Mouse (Mus musculus) bone marrow macrophage, adult 2 months (primary cell): ENCODE data around the gene Rtkn2. TPM values are rescaled to one million over a fixed set of nuclear protein-coding genes. Genes with fewer than 3 reads are reported as not detected.
"Not testable (repeated sequence)": the region's sequence is repeated elsewhere in the genome, so short reads cannot be mapped to it uniquely, and the experiment has no call there.

Experiments
- H3K27ac ChIP-seq: 2 replicates; pipeline ENCODE4 v1.5.1; 2012; ENCODE audit warnings: low read depth, low read length; ENCODE audit not compliant: insufficient read depth
- H3K4me1 ChIP-seq: 2 replicates; pipeline ENCODE4 v1.6.1; 2012; ENCODE audit warnings: low read length; ENCODE audit not compliant: control insufficient read depth, insufficient read depth
- H3K4me3 ChIP-seq: 2 replicates; pipeline ENCODE4 v1.5.1; 2012; ENCODE audit warnings: mild to moderate bottlenecking, low read length, moderate library complexity; ENCODE audit not compliant: insufficient read depth
- CTCF ChIP-seq: IDR thresholded peaks from 2 replicates; pipeline ENCODE4 v1.5.1; 2012; ENCODE audit warnings: low read depth, mild to moderate bottlenecking, low read length, moderate library complexity
- POLR2A ChIP-seq: IDR thresholded peaks from 2 replicates; pipeline ENCODE4 v1.6.1; 2012; ENCODE audit warnings: mild to moderate bottlenecking, low read depth, low read length, borderline replicate concordance
- polyA plus RNA-seq: library from polyadenylated mRNA; stranded (reverse); fragments of >200 nt; gene quantifications from 2 replicates; pipeline ENCODE4 v1.2.4, GENCODE M21; 2012; ENCODE audit not compliant: missing spikeins, insufficient read depth, insufficient read length

Gene Rtkn2
- polyA plus RNA-seq, 1 experiment = 1.7 TPM

- H3K27ac ChIP-seq = no peak overlapping the region
- no peak overlapping the region for H3K4me3 ChIP-seq
- peaks cover 8% of the 10 kb centered on the region for H3K4me1 ChIP-seq
- TF ChIP-seq POLR2A = no peak
- no peak for TF ChIP-seq CTCF
Observed at GRCm38 (mm10) chr10:68087722-68088121, 108.4 kb downstream of the Rtkn2 start.

- H3K4me1 ChIP-seq = peaks cover 8% of the 10 kb centered on the region
- TF ChIP-seq CTCF (peak; percentile 51), POLR2A (no peak)
- no peak overlapping the region for H3K4me3 ChIP-seq
- no peak overlapping the region for H3K27ac ChIP-seq
Observed at GRCm38 (mm10) chr10:68089435-68090196, 110.2 kb downstream of the Rtkn2 start.

GRCm38 (mm10) chr10:68090197-68090535, 110.8 kb downstream of the Rtkn2 start:
- peaks cover 6% of the 10 kb centered on the region for H3K4me1 ChIP-seq
- H3K4me3 ChIP-seq = no peak overlapping the region
- TF ChIP-seq POLR2A (no peak), CTCF (no peak)
- no peak overlapping the region for H3K27ac ChIP-seq

- Histone ChIP-seq H3K4me3 (no peak overlapping the region), H3K27ac (no peak overlapping the region), H3K4me1 (peaks cover 5% of the 10 kb centered on the region)
- TF ChIP-seq CTCF (no peak), POLR2A (no peak)
Observed at GRCm38 (mm10) chr10:68090544-68090943, 111.2 kb downstream of the Rtkn2 start.

- TF ChIP-seq CTCF (no peak), POLR2A (no peak)
- Histone ChIP-seq H3K27ac (no peak overlapping the region), H3K4me1 (0 out of 2 replicates have a peak, but pooled peaks cover 4% of the 10 kb centered on the region), H3K4me3 (no peak overlapping the region)
Observed at GRCm38 (mm10) chr10:68091011-68091410, 111.6 kb downstream of the Rtkn2 start.

GRCm38 (mm10) chr10:68091840-68092239, 112.5 kb downstream of the Rtkn2 start:
- Histone ChIP-seq H3K27ac (no peak overlapping the region), H3K4me1 (0 out of 2 replicates have a peak, but pooled peaks cover 4% of the 10 kb centered on the region), H3K4me3 (no peak overlapping the region)
- TF ChIP-seq CTCF (no peak), POLR2A (no peak)

- H3K27ac ChIP-seq = no peak overlapping the region
- no peak overlapping the region for H3K4me3 ChIP-seq
- 0 out of 2 replicates have a peak, but pooled peaks cover 4% of the 10 kb centered on the region for H3K4me1 ChIP-seq
- TF ChIP-seq POLR2A (no peak), CTCF (no peak)
Observed at GRCm38 (mm10) chr10:68093496-68093895, 114.1 kb downstream of the Rtkn2 start.

- no peak overlapping the region for H3K27ac ChIP-seq
- TF ChIP-seq POLR2A = no peak
- TF ChIP-seq CTCF = no peak
- 0 out of 2 replicates have a peak, but pooled peaks cover 2% of the 10 kb centered on the region for H3K4me1 ChIP-seq
- H3K4me3 ChIP-seq = no peak overlapping the region
Observed at GRCm38 (mm10) chr10:68095136-68095535, 115.8 kb downstream of the Rtkn2 start.

- TF ChIP-seq CTCF = no peak
- TF ChIP-seq POLR2A = no peak
- H3K4me1 ChIP-seq = 0 out of 2 replicates have a peak, but pooled peaks cover 2% of the 10 kb centered on the region
- H3K4me3 ChIP-seq = no peak overlapping the region
- no peak overlapping the region for H3K27ac ChIP-seq
Observed at GRCm38 (mm10) chr10:68096395-68096794, 117.0 kb downstream of the Rtkn2 start.

- Histone ChIP-seq H3K27ac (no peak overlapping the region), H3K4me1 (no peaks in the 10 kb centered on the region), H3K4me3 (no peak overlapping the region)
- TF ChIP-seq CTCF (no peak), POLR2A (no peak)
Observed at GRCm38 (mm10) chr10:68097821-68098675, 118.7 kb downstream of the Rtkn2 start.

- peaks cover 10% of the 10 kb centered on the region for H3K4me1 ChIP-seq
- not testable (repeated sequence) for H3K27ac ChIP-seq
Observed at GRCm38 (mm10) chr10:68099801-68100200, 120.4 kb downstream of the Rtkn2 start.

More at GRCm38 (mm10) chr10:68099801-68100200, 120.4 kb downstream of the Rtkn2 start:
- not testable (repeated sequence) for H3K4me3 ChIP-seq
